Mouse (Mus musculus): Measurements from ENCODE around the gene Pxdn. TPM values are rescaled to one million over a fixed set of nuclear protein-coding genes. Genes with fewer than 3 reads are reported as not detected.

Pxdn gene
- polyA plus RNA-seq, 1 experiment from 2014 or later, result 5.3 TPM

- no peak overlapping the region for H3K4me3 ChIP-seq (ENCODE audit: low read depth, low read length)
- no peak for ATAC-seq (ENCODE audit: low read depth)
- H3K9ac ChIP-seq (ENCODE audit: low read depth, low read length), result no peak overlapping the region
- WGBS (ENCODE audit: insufficient replicate concordance), result 56% methylated on average over 3 of the region's 3 CpGs
- H3K9me3 ChIP-seq (replicated peaks; ENCODE audit: control insufficient read depth, low read length), result no peaks in the 10 kb centered on the region
- H3K4me2 ChIP-seq (ENCODE audit: low read depth, low read length), result no peak overlapping the region
- H3K4me1 ChIP-seq (ENCODE audit: control insufficient read depth, low read depth, low read length), result no peaks in the 10 kb centered on the region
- no peaks in the 10 kb centered on the region for H3K36me3 ChIP-seq (ENCODE audit: control insufficient read depth, insufficient read depth)
- no peak overlapping the region for H3K27ac ChIP-seq (ENCODE audit: low read length)
- no peaks in the 10 kb centered on the region for H3K27me3 ChIP-seq (ENCODE audit: control insufficient read depth, insufficient read depth, low read depth, low read length)
These were observed 7.2 kb downstream of the Pxdn start for GRCm38 (mm10) chr12:29944650-29945049.

GRCm38 (mm10) chr12:29945182-29945743 lies 7.9 kb downstream of the Pxdn start:
- H3K9ac ChIP-seq (ENCODE audit: low read depth, low read length), result no peak overlapping the region
- H3K4me3 ChIP-seq (ENCODE audit: low read depth, low read length), result no peak overlapping the region
- WGBS (ENCODE audit: insufficient replicate concordance), result 14% methylated on average over 6 of the region's 6 CpGs
- ATAC-seq (ENCODE audit: low read depth), result no peak
- no peaks in the 10 kb centered on the region for H3K27me3 ChIP-seq (ENCODE audit: control insufficient read depth, insufficient read depth, low read depth, low read length)
- H3K4me2 ChIP-seq (ENCODE audit: low read depth, low read length), result no peak overlapping the region
- no peaks in the 10 kb centered on the region for H3K9me3 ChIP-seq (replicated peaks; ENCODE audit: control insufficient read depth, low read length)
- no peaks in the 10 kb centered on the region for H3K36me3 ChIP-seq (ENCODE audit: control insufficient read depth, insufficient read depth)
- H3K27ac ChIP-seq (ENCODE audit: low read length), result no peak overlapping the region
- no peaks in the 10 kb centered on the region for H3K4me1 ChIP-seq (ENCODE audit: control insufficient read depth, low read depth, low read length)

- Histone ChIP-seq H3K9ac (ENCODE audit: low read depth, low read length) (no peak overlapping the region), H3K4me2 (ENCODE audit: low read depth, low read length) (no peak overlapping the region), H3K27me3 (ENCODE audit: control insufficient read depth, insufficient read depth, low read depth, low read length) (no peaks in the 10 kb centered on the region), H3K9me3 (replicated peaks; ENCODE audit: control insufficient read depth, low read length) (no peaks in the 10 kb centered on the region), H3K36me3 (ENCODE audit: control insufficient read depth, insufficient read depth) (no peaks in the 10 kb centered on the region), H3K4me3 (ENCODE audit: low read depth, low read length) (no peak overlapping the region), H3K27ac (ENCODE audit: low read length) (no peak overlapping the region), H3K4me1 (ENCODE audit: control insufficient read depth, low read depth, low read length) (no peaks in the 10 kb centered on the region)
- ATAC-seq (ENCODE audit: low read depth), result no peak
- WGBS (ENCODE audit: insufficient replicate concordance), result 52% methylated on average over 6 of the region's 6 CpGs
These were observed 13.6 kb downstream of the Pxdn start for GRCm38 (mm10) chr12:29951043-29951442.

GRCm38 (mm10) chr12:29951485-29951884 lies 14.1 kb downstream of the Pxdn start:
- no peak overlapping the region for H3K9ac ChIP-seq (ENCODE audit: low read depth, low read length)
- no peaks in the 10 kb centered on the region for H3K4me1 ChIP-seq (ENCODE audit: control insufficient read depth, low read depth, low read length)
- no peak for ATAC-seq (ENCODE audit: low read depth)
- no peak overlapping the region for H3K4me3 ChIP-seq (ENCODE audit: low read depth, low read length)
- H3K36me3 ChIP-seq (ENCODE audit: control insufficient read depth, insufficient read depth), result no peaks in the 10 kb centered on the region
- WGBS (ENCODE audit: insufficient replicate concordance), result 72% methylated on average over 5 of the region's 5 CpGs
- H3K9me3 ChIP-seq (replicated peaks; ENCODE audit: control insufficient read depth, low read length), result no peaks in the 10 kb centered on the region
- H3K27me3 ChIP-seq (ENCODE audit: control insufficient read depth, insufficient read depth, low read depth, low read length), result no peaks in the 10 kb centered on the region
- H3K4me2 ChIP-seq (ENCODE audit: low read depth, low read length), result no peak overlapping the region
- no peak overlapping the region for H3K27ac ChIP-seq (ENCODE audit: low read length)

GRCm38 (mm10) chr12:29952102-29952501 lies 14.7 kb downstream of the Pxdn start:
- Histone ChIP-seq H3K27ac (ENCODE audit: low read length) (no peak overlapping the region), H3K36me3 (ENCODE audit: control insufficient read depth, insufficient read depth) (no peaks in the 10 kb centered on the region), H3K9me3 (replicated peaks; ENCODE audit: control insufficient read depth, low read length) (no peaks in the 10 kb centered on the region), H3K4me2 (ENCODE audit: low read depth, low read length) (no peak overlapping the region), H3K4me1 (ENCODE audit: control insufficient read depth, low read depth, low read length) (no peaks in the 10 kb centered on the region), H3K9ac (ENCODE audit: low read depth, low read length) (no peak overlapping the region), H3K4me3 (ENCODE audit: low read depth, low read length) (no peak overlapping the region), H3K27me3 (ENCODE audit: control insufficient read depth, insufficient read depth, low read depth, low read length) (no peaks in the 10 kb centered on the region)
- ATAC-seq (ENCODE audit: low read depth), result peak; percentile 30; the same call in 1 of the 2 replicates
- WGBS (ENCODE audit: insufficient replicate concordance), result 65% methylated on average over 6 of the region's 6 CpGs

- Histone ChIP-seq H3K4me3 (ENCODE audit: low read depth, low read length) (no peak overlapping the region), H3K4me1 (ENCODE audit: control insufficient read depth, low read depth, low read length) (no peaks in the 10 kb centered on the region), H3K27ac (ENCODE audit: low read length) (no peak overlapping the region), H3K9me3 (replicated peaks; ENCODE audit: control insufficient read depth, low read length) (no peaks in the 10 kb centered on the region), H3K27me3 (ENCODE audit: control insufficient read depth, insufficient read depth, low read depth, low read length) (no peaks in the 10 kb centered on the region), H3K36me3 (ENCODE audit: control insufficient read depth, insufficient read depth) (no peaks in the 10 kb centered on the region), H3K9ac (ENCODE audit: low read depth, low read length) (no peak overlapping the region), H3K4me2 (ENCODE audit: low read depth, low read length) (no peak overlapping the region)
- ATAC-seq (ENCODE audit: low read depth), result no peak
- WGBS (ENCODE audit: insufficient replicate concordance), result 55% methylated on average over 11 of the region's 11 CpGs
These were observed 16.6 kb downstream of the Pxdn start for GRCm38 (mm10) chr12:29953999-29954398.

- no peak for ATAC-seq (ENCODE audit: low read depth)
- H3K36me3 ChIP-seq (ENCODE audit: control insufficient read depth, insufficient read depth), result no peaks in the 10 kb centered on the region
These were observed 17.1 kb downstream of the Pxdn start for GRCm38 (mm10) chr12:29954464-29954863.

GRCm38 (mm10) chr12:29956969-29957368 lies 19.6 kb downstream of the Pxdn start:
- H3K27ac ChIP-seq (ENCODE audit: low read length), result no peak overlapping the region
- H3K4me3 ChIP-seq (ENCODE audit: low read depth, low read length), result no peak overlapping the region
- ATAC-seq (ENCODE audit: low read depth), result no peak
- H3K4me2 ChIP-seq (ENCODE audit: low read depth, low read length), result no peak overlapping the region
- no peaks in the 10 kb centered on the region for H3K27me3 ChIP-seq (ENCODE audit: control insufficient read depth, insufficient read depth, low read depth, low read length)
- no peak overlapping the region for H3K9ac ChIP-seq (ENCODE audit: low read depth, low read length)
- no peaks in the 10 kb centered on the region for H3K4me1 ChIP-seq (ENCODE audit: control insufficient read depth, low read depth, low read length)
- H3K9me3 ChIP-seq (replicated peaks; ENCODE audit: control insufficient read depth, low read length), result no peaks in the 10 kb centered on the region
- WGBS (ENCODE audit: insufficient replicate concordance), result 46% methylated on average over 12 of the region's 12 CpGs
- H3K36me3 ChIP-seq (ENCODE audit: control insufficient read depth, insufficient read depth), result no peaks in the 10 kb centered on the region

More at GRCm38 (mm10) chr12:29954464-29954863, 17.1 kb downstream of the Pxdn start:
- H3K4me2 ChIP-seq (ENCODE audit: low read depth, low read length), result no peak overlapping the region
- H3K27me3 ChIP-seq (ENCODE audit: control insufficient read depth, insufficient read depth, low read depth, low read length), result no peaks in the 10 kb centered on the region
- H3K9ac ChIP-seq (ENCODE audit: low read depth, low read length), result no peak overlapping the region
- no peaks in the 10 kb centered on the region for H3K4me1 ChIP-seq (ENCODE audit: control insufficient read depth, low read depth, low read length)
- no peak overlapping the region for H3K27ac ChIP-seq (ENCODE audit: low read length)
- WGBS (ENCODE audit: insufficient replicate concordance), result 62% methylated on average over 3 of the region's 3 CpGs
- no peaks in the 10 kb centered on the region for H3K9me3 ChIP-seq (replicated peaks; ENCODE audit: control insufficient read depth, low read length)
- no peak overlapping the region for H3K4me3 ChIP-seq (ENCODE audit: low read depth, low read length)

- no peak overlapping the region for H3K4me3 ChIP-seq (ENCODE audit: low read depth, low read length)
- no peak overlapping the region for H3K9ac ChIP-seq (ENCODE audit: low read depth, low read length)
- ATAC-seq (ENCODE audit: low read depth), result no peak
- no peaks in the 10 kb centered on the region for H3K36me3 ChIP-seq (ENCODE audit: control insufficient read depth, insufficient read depth)
- WGBS (ENCODE audit: insufficient replicate concordance), result 55% methylated on average over 5 of the region's 5 CpGs
- no peaks in the 10 kb centered on the region for H3K27me3 ChIP-seq (ENCODE audit: control insufficient read depth, insufficient read depth, low read depth, low read length)
- no peak overlapping the region for H3K27ac ChIP-seq (ENCODE audit: low read length)
- H3K9me3 ChIP-seq (replicated peaks; ENCODE audit: control insufficient read depth, low read length), result no peaks in the 10 kb centered on the region
- no peak overlapping the region for H3K4me2 ChIP-seq (ENCODE audit: low read depth, low read length)
- no peaks in the 10 kb centered on the region for H3K4me1 ChIP-seq (ENCODE audit: control insufficient read depth, low read depth, low read length)
These were observed 21.2 kb downstream of the Pxdn start for GRCm38 (mm10) chr12:29958637-29959036.
